Mouse (Mus musculus): ENCODE measurements around the gene Trmt61a.

Trmt61a gene

DNA sequence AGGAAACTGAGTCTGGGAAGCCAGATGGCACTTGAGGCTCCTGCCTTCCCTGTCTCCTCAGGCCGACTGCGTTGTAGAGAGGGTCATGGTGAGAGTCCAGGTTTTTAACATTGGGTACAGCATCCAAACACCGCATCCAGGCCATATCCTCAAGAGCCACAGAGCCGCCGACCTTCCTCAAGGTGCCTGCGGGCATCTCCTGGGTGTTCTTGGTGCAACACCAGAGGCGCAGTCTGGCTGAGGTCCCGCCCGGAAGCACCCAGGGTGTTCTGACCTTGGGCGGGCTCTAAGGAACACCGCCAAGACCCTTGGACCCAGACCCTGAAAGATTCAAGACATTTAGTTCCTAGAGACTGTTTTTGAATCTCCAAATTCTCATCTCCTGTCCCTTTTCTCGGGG, 5.3 kb upstream of the Trmt61a start:
- no peak for DNase-seq

DNA sequence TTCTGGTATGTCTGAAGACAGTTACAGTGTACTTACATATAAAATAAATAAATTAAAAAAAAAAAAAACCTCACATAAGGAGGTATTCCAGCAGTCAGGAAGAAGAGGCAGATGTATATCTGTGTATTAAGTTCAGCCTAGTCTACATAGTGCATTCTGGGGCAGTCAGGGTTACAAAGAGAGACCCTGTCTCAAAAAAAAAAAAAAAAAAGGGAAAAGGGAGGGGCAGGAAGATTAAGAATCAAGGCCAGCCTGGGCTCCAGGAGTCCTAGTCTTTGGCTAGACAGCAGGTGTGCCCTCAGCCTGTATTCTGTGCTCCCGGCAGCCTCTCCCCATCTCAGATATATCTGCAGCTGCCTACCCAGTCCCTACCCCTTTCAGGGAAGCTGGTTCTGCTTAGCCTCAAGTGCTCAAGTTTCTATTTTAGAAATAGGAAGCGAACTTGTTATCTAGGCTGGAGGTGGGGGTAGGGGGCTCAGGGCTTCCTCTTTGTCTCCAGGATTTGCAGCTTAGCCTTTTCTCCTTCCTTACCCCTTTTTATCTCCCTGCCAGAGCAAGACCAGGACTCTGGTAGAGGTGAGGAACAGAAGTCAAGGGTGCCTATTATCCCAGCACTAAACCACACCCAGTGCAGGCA, 2.9 kb upstream of the Trmt61a start:
- no peak for DNase-seq

DNA sequence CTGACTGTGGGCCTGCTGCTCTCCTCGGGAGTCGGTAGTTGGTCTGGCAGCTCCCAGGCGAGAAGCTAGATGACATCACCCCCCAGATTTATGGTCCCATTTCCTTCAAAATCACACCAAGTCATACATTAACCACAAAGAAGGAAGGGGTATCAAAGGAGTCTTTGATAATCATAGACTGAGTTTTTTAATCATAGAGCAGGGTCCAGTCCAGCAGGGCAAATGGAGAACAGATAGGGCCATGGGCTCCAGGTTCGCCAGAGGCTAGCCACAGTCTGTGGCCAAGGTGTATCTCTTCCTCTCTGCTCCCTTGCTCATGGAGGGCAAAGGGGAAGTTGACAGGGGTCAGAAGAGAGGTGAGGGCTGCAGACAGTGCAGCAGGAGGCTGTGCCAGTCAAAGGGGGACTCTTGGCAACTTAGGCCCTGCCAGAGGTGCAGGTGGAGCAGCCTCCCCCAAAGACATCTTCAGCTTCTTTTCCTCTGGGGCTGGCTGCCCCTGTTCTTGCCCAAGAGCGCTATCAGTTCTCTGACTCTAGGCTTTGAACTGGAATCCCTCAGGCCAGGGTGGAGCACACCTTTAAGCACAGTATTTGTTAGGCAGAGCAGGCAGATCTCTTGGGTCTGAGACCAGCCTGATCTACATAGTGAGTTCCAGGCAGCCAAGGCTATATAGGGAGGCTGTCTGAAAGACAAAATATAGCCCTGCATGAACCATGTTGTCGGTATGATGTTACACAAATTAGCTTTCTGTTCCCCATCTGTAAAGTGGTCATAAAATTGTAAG, 1.9 kb upstream of the Trmt61a start:
- DNase-seq, result no peak

DNA sequence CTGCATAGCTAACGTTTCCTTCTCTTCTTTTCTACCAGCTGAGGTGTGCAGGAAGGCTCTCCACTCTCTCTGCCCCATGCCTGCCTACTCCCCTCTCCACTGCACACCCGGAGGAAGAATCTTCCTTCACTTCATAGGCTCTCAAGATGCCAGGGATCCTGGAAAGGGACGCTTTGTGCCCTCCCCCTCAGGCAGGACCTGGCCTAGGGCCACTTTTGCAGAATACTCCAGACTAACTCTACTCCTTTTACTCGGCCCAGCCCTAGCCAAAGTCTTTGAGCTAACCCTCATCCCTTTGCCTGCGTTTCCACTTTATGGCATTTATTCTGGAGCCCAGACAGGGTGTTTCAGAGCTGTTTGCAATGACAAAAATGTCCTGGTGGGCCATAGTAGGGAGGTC, 484 bp upstream of the Trmt61a start:
- no peak for DNase-seq

DNA sequence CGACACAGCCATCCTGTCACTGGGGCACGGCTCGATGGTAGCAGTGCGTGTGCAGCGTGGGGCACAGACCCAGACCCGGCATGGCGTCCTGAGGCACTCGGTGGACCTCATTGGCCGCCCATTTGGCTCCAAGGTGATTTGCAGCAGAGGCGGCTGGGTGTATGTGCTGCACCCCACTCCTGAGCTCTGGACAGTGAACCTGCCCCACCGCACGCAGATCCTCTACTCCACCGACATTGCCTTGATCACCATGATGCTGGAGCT, 697 bp downstream of the Trmt61a start:
- no peak for DNase-seq

DNA sequence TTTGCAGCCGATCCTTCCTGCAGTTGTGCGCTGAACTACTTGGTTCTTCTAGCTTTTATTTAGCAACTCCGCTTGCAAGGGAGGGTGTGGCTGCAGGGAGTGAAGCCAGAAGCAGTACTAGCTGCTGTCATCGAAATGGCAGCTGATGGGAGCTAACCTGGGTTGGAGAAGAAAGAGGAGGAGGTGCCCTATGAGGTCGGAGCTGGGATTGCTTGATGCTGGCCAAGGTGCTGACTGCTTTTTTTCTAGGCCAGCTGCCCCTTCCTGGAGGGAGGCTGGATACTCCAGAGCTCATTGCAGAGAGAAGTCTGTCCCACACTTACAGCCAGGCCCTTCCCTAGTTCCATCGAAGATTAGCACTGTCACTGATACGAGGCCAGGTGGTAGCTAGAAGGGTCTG, 1.1 kb downstream of the Trmt61a start:
- no peak for DNase-seq

DNA sequence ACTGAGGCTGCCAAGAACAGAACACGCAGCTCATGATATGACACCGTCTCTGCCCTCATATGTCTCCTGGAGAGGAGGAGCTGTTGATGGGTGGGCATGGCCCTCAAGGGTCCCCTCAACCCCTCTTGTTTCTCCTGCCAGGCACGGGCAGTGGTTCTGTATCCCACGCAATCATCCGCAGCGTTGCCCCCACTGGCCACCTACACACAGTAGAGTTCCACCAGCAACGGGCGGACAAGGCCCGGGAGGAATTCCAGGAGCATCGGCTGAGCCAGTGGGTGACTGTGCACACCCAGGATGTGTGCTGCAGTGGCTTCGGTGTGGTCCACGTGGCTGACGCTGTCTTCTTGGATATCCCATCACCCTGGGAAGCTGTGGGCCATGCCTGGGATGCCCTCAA, 2.8 kb downstream of the Trmt61a start:
- no peak for DNase-seq

DNA sequence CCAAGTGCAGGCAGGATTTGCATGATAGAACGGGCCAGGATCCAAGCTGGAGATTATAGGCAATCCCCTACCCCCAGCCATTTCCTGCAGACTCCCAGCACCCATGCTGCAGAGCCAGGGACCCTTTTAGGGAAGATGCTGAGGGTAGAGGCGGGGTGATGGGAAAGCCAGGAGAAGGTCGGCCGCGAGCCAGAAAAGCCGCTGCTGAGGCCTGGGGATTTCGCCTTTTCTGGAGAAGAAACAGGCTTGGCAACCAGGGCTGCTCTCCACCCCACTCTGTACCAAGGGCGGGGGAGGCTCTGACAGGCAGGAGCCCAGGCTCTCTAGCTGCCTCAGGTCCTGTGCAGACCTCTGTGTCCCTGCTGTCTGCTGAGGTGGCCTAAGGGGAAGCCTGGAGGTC, 3.4 kb downstream of the Trmt61a start:
- no peak for DNase-seq

DNA sequence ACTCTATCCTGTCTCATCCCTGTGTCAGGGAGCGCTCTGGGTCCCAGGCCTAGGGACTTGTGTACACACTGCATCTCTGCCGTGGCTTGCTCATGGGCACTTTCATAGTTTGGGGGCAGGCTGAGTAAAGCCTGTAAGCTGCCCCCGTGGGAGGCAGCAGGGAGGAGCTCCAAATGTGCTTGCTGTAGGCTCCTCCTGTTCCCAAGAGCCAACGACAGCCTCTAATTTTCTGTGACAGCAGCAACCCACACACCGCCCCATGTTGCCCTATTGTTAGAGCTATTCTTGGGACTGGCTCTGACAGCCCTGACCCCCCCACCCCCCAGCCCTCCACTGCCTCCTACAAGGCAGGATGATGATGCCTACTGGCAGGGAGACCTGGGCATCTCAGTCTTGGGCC, 4.1 kb downstream of the Trmt61a start:
- peak; percentile 49 for DNase-seq

DNA sequence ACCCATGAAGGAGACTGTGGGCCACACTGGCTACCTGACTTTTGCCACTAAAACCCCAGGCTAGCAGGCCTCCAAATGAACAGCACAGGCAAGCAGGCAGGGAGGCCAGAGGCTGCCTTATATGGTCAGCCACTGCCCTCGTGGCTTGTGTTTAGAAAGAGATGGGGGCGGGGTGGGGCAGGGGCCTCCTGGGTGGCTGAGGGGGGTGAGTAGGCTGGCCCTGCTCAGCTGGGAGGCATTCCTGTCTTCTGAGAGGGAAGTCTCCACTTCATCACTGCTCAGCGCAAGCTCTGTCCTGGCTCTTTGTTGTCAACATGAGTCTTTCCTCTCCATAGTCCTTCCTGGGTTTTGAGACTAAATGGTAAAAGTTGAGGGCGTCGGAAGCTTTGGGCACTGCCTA, 4.9 kb downstream of the Trmt61a start:
- DNase-seq, result peak; percentile 76

DNA sequence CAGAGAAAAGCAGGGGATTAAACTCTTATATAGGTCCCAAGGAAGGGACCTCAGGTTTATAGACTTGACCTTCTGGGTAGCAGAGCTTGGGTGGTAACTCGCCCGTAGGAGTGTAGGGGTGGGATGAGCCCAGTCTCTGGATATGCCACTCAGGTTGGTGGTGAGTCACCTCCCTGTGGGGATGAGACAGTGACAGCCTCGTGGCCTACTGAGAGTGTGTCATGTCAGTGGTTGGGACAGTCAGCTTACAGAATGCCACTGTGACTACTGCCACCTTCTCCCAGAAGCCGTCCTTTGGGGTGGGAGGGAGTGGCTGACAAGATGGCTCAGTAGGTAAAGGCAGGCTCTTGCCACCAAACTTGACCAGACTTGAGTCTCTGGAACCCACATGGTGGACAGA, 8.5 kb downstream of the Trmt61a start:
- no peak for DNase-seq

DNA sequence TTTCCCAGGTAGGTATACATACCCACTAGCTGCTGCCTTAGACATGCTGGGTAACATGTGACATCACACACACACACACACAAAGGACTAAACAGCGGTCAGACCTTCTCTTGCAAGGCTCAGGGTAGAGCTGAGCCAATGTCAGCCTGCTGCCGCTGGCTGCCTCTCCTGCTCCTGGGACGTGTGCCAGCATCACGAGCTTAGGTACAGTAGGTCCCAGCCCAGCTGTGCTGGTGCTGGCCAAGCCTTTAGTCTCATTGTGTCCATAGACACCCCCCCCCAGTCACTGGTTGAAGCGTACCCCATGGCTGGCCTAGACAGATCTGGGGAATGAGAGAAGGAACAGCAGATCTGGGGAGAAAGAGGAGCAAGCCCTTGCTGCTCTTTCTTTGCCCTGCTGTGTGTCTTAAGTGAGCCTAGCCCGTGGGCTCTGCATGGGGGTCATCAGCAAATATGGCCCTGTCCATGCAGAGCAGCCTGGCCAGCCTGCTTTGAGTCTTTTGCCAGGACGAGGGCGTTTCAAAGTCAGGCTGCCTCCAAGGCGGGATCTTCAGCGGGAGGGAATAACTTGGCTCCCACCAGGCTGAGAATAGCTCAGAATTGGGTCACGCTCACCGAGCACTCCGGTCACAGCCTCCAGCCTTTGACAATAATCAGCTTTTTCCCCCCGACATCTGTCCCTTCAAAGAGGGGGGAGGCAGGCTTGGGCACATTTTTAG, 9.6 kb downstream of the Trmt61a start:
- peak; percentile 92 for DNase-seq

DNA sequence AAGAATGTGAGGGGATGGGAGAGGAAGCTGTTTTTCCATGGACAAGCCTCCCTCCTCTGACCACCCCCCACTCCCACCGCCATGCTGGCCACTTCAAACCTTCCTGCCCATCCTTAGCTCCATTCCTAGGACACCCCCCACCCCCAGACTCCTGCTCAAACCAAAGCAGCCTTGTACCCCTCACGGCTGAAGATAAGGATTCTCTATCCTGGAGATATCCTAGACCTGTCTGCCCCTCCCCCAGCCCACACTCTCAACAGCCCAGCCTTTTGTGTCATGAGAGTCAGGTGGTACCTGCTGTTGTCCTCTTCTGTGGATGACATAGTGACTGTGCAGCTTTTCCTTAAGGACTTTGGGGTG, 10.1 kb downstream of the Trmt61a start:
- no peak for DNase-seq

DNA sequence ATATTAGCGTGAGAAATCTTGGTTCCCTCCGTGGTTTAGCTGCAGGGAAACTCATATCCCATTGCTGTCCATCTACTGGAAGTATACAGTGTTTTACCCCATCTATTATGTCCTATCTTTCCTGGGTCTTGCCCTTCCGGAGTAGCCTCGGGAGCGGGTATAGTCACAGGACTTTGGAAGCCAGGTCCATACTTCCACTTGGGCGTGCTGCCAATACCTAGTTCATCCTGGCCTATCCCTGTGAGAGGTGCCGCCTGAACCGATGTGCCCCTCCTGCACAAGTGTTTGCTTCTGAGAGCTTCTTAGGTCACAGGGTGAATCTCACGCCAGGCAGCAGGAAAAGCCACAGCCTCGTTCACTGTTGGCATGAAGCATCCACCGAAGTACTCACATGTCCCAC, 11.5 kb downstream of the Trmt61a start:
- DNase-seq, result no peak

DNA sequence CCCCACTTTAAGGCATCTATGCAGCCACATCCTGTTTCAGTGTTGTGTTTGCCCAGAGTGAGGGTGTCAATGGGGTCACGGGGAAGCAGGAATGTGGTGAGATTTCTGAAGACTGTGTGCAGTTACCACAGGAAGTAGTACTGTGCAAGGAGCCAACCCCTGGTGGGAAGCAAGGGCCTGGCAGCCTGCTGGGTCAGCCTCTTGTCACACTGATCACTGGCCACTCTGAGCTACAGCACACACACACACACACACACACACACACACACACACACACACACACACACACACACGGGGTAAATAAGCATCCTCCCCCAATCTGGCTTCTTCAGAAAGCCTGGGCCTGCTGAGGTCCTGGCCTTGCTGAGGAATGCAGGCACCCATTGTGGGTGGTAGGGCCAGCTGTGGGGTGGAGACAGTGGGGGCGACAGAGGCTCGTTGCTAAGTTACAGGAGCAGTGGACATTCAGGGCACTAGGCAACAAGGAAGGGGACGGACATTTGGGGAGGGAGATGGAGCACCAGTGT, 13.5 kb downstream of the Trmt61a start:
- peak; percentile 96 for DNase-seq

DNA sequence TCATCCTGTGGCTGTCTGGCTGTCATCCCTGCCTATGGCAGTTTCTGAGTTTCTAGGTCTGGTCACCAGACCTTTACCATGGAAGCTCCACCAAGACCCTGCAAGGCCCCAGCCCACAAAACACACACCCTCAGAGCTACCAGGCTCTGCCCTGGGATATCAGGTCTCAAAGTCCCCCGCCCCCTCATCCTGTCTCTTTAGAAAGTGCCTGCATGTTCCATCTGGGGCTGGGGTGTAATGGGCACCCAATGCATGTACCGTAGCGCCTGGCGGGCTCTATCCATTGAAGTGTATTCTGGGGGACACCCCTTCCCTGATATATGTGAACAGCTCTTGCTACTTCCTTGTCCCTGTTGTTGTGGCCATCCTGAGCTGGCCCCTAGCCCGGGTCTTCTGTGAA, 15.0 kb downstream of the Trmt61a start:
- DNase-seq, result no peak

DNA sequence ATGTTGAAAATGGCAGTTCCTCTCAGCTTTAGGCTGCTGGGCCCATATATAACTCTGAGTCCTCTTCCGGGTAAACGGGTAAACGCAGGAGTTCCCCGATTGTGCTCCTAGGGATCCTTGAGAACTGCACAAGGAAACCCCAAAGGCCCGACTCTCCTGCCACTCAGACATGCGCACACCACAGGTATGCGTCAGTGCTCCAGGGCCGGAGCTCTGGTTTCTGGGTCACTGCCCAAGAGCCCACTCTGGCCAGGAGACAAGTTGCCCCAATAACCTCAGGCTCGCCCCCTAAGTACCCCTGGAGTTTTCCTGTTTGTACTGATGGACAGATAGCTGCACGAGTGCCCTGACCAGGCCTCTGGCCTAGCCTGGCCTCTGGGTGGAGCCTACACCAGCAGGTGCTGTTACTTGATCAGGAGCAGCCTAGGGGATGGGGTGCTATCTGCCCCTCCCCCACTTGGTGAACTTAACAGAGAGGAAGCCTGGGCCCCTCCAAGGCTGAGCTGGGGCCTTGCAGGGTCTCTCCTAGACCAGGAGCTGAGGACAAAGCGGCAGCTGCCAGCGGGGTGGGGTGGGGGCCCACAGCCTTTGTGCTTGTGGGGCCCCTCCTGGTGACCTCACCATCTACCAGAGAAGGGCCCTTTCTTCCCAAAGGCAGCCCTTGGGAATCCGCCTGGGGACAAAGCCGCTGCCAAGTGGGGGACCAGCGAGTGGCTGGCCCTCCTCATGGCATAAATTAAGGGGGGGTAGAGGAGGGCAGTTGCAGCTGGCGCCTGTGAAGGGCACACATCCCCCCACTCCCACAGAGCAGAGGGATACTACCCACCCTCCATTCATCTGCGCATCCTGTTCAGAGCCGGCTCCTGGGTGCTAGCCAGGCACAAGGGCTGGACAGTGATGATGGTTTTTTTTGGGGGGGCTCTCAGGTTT, 15.7 kb downstream of the Trmt61a start:
- DNase-seq, result peak; percentile 98

DNA sequence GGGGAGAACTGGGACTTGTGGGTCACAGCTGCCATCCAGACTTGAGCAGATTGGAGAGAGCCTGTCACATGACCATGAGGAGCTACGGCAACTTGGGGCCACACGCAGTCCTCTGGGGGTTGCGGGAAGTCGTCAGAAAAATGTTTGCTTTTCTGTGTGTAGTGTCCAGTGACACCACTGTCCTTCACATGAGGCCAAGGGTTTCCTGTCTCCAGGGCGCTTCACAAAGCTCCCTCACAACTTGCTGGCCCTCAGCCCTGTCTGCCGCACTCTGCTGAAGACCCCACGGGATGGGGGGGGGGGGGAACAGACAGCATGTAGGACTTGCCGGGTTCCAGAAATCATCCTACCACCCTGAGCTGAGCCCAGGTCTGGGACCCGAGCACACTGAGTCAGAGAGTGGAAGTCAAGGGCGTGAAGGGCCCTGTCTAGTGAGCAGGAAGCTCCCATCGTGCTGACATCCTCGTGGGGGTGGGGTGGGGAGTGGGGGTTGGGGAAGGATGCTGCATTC, 16.4 kb downstream of the Trmt61a start:
- no peak for DNase-seq

DNA sequence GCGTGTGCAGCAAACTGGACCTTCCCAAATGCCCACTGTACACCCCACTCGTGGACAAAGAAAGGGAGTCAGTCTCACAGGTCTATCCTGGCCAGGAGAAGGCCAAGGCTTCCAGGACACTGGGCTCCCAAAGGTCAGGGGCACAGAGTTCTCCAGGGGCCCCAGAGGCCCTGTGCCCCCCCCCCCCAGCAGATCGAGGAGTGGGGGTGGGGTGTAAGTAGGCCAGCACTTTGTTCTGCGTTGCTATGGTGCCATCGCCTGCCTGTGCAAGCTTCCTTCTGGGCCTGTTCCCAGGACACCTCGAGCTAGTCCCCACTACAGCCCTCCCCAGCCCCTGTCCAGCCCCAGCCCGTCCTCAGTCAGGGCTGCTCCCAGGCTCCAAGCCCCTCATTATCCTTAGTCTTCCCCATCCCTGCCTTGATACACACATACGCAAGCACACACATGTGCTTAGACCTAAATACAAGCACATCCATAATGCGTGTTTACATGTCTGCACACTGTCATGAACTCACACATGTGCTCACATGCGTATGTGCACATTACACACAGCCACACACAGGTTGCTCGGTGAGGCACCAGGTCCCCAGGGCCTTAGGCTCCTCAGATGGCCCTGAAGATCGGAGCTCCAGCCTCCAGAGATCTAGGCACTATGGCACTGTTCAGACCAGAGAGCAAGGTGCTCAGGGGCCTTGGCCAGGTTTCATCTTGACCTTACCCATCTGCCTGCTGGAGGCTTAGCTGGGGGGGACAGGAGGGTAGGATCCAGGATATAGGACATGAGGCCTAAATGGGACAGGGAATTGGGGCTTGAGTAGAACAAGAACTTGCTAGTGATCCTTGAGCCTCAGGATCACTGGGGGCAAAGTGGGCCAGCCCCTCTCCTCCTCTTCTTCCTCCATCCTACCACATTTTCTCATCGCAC, 17.2 kb downstream of the Trmt61a start:
- DNase-seq, result peak; percentile 90

DNA sequence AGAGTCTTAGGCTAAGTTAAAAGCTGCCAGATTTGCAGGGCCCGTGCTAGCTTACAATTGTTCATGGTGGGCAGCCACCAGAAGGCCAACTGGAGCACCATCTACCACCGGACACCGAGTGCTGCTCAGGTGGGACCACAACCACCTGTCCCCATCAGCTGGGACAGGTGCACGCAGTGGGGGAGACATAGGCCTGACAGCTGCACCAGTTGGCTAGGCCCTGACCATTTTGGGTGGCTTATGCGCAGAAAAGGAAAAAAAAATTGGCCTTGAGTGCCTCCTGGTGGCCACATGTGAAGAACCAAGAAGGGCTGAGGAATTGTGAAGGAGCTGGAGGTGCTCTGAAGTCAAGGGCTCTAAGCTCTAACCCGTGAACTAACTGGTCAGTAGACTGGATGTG, 18.3 kb downstream of the Trmt61a start:
- peak; percentile 93 for DNase-seq

DNA sequence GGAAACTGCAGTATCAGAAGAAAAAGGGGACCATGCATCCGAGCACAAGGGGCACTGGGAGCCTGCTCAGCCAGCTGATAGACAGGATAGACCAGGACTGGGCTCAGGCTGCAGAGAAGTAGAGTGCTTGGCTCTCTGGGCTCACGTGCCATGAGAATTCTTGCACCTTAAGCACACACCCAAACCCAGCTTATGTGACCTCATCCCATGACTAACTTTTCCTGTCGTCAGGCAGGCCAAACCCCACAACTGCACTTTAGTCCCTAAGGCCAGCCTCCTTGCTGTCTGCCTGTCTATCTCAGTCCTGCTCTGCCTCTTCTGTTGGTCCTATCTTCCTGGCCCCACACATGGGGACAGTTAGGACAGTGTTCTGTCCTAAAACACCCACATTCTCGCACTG, 19.8 kb downstream of the Trmt61a start:
- no peak for DNase-seq
